Mouse (Mus musculus) lung, embryonic 14.5 days (tissue): Measurements from ENCODE around the gene Inka2. TPM values are rescaled to one million over a fixed set of nuclear protein-coding genes. Genes with fewer than 3 reads are reported as not detected.

Experiments
- ATAC-seq: fragments of 200-750 bp; cut with Nextera tagmentation; 2 replicates; pipeline ENCODE4 v1.8.0; 2017; ENCODE audit warnings: mild to moderate bottlenecking, moderate TSS enrichment, moderate library complexity; ENCODE audit not compliant: insufficient read depth
- DNase-seq: peaks from one replicate; pipeline ENCODE4 v3.0.0-alpha.2; 2015
- H3K27ac ChIP-seq: fragments of 300-500 bp; sonication (generic); 2 replicates; pipeline ENCODE4 v1.5.1; 2014; ENCODE audit warnings: low read depth, mild to moderate bottlenecking, moderate library complexity
- H3K27me3 ChIP-seq: fragments of 300-500 bp; sonication (generic); 2 replicates; pipeline ENCODE4 v1.6.1; 2014; ENCODE audit warnings: low read length, control low read depth; ENCODE audit not compliant: insufficient read depth
- H3K36me3 ChIP-seq: fragments of 300-500 bp; sonication (generic); 2 replicates; pipeline ENCODE4 v1.6.1; 2014; ENCODE audit warnings: control low read depth; ENCODE audit not compliant: insufficient read depth
- H3K4me1 ChIP-seq: fragments of 300-500 bp; sonication (generic); 2 replicates; pipeline ENCODE4 v1.6.1; 2014; ENCODE audit warnings: antibody characterized with exemption, control low read depth; ENCODE audit not compliant: insufficient read depth
- H3K4me2 ChIP-seq: fragments of 300-500 bp; sonication (generic); 2 replicates; pipeline ENCODE4 v1.6.1; 2014; ENCODE audit warnings: mild to moderate bottlenecking
- H3K4me3 ChIP-seq: fragments of 300-500 bp; sonication (generic); 2 replicates; pipeline ENCODE4 v1.5.1; 2014; ENCODE audit warnings: low read depth, low read length
- H3K9ac ChIP-seq: fragments of 300-500 bp; sonication (generic); 2 replicates; pipeline ENCODE4 v1.6.1; 2014
- H3K9me3 ChIP-seq: fragments of 300-500 bp; sonication (generic); 2 replicates; pipeline ENCODE4 v1.6.1; 2016; ENCODE audit warnings: low read depth, low read length, control low read depth
- CTCF ChIP-seq: IDR thresholded peaks from 2 replicates; pipeline ENCODE4 v1.5.1; 2016; ENCODE audit warnings: antibody characterized with exemption, low read depth
- WGBS: fragments of 180-500 bp; shearing (Covaris S2); extraction: QIAGEN DNeasy Blood & Tissue Kit; methylation state at CpG from one replicate; pipeline ENCODE4 v1.1.7; 2014; 5-methylcytosine and 5-hydroxymethylcytosine counted together
- polyA plus RNA-seq: library from polyadenylated mRNA; unstranded; fragments of >200 nt; fragmentation: Nextera tagmentation; extraction: Ambion mirVana; gene quantifications from 2 replicates; pipeline ENCODE4 v1.2.1, GENCODE M21; 2014

Gene Inka2
- polyA plus RNA-seq, 1 experiment from 2014 or later: 1.2 TPM

DNA sequence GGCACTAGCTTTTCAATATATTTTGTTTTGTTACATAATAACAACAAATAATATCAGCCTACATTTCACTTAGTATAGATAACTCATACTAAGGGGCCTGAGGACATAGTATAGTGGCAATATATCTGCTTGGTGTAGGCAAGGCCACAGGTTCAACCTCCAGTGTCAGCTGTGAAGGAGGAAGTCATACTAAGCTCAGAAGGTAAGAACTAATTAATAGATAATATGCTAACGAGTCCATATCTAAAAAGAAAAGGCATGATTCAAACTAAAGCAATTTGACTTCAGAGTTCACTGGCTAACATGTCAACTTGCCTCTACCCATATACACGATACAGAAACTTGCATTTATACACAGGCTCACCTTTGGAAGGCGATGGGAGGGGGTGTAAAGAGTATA, 55.7 kb downstream of the Inka2 start:
- H3K4me2 ChIP-seq: no peak overlapping the region
- H3K9me3 ChIP-seq: no peaks in the 10 kb centered on the region
- no peaks in the 10 kb centered on the region for H3K27me3 ChIP-seq
- no peak for DNase-seq
- no peak overlapping the region for H3K9ac ChIP-seq
- TF ChIP-seq CTCF: no peak
- H3K4me3 ChIP-seq: no peak overlapping the region
- no peaks in the 10 kb centered on the region for H3K4me1 ChIP-seq
- H3K27ac ChIP-seq: no peak overlapping the region
- 92% methylated on average over 3 of the region's 3 CpGs for WGBS
- ATAC-seq: no peak
- no peaks in the 10 kb centered on the region for H3K36me3 ChIP-seq

DNA sequence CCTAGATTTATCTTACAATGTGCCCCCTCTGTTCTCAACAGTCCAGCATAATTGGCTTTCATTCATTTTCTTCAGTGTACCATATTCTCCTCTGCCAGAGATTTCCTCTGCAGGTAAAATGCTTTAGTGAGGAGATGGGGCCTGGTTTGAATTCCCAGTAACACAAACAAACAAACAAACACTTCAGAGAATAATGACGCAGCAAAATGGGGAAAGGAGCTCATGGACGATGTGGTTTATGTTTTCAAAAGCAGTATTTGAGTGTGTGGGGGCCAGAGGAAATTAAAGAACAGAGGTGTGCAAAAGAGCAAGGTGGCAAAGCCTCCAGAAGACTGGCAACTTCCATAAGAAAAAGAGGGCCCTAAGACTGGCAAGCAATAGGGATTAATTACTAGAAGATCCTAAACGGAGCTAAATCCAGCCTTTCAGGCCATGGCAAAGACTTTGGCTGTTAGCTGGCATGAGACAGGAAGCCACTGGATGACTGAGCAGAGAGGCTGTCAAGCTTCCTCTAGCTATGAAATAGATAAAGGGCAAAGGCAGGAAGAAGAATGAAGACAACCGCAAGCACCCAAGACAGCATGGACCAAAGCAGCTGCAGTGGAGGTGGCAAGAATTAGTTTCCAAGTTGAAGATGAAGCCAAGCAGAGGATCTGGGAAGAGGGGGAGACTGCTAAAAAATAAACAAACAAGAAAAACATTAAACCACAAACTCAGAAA, 58.9 kb downstream of the Inka2 start:
- 60% methylated on average over 4 of the region's 4 CpGs for WGBS
- no peak for ATAC-seq
- H3K4me1 ChIP-seq: no peaks in the 10 kb centered on the region
- H3K4me2 ChIP-seq: no peak overlapping the region
- no peak overlapping the region for H3K9ac ChIP-seq
- H3K9me3 ChIP-seq: no peaks in the 10 kb centered on the region
- no peaks in the 10 kb centered on the region for H3K27me3 ChIP-seq
- DNase-seq: no peak
- no peak overlapping the region for H3K27ac ChIP-seq
- no peaks in the 10 kb centered on the region for H3K36me3 ChIP-seq
- no peak overlapping the region for H3K4me3 ChIP-seq
- no peak for TF ChIP-seq CTCF

DNA sequence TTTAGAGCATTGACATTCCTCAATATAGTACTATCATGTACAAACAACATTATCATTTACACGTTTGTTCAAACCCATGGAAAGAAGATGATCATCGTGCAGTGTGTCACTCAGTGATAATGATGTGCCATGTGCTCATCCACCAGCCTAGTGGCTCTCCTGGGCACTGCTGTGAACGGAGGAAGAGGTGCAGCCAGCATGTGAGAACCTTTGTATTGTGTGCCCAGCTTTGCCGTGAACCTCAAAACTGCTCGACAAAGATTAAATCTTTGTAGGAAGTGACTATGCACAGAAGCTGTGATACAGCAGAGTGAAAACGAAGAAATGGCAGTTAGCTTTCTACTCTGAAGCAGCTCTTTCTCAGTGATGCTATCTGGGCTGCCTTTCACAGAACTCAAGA, 64.1 kb downstream of the Inka2 start:
- H3K27me3 ChIP-seq: no peaks in the 10 kb centered on the region
- H3K9me3 ChIP-seq: no peaks in the 10 kb centered on the region
- TF ChIP-seq CTCF: no peak
- H3K9ac ChIP-seq: no peak overlapping the region
- ATAC-seq (no peak), DNase-seq (no peak)
- H3K4me2 ChIP-seq: no peak overlapping the region
- H3K4me3 ChIP-seq: no peak overlapping the region
- H3K27ac ChIP-seq: no peak overlapping the region
- 78% methylated on average over 6 of the region's 6 CpGs for WGBS
- no peaks in the 10 kb centered on the region for H3K36me3 ChIP-seq
- no peaks in the 10 kb centered on the region for H3K4me1 ChIP-seq

DNA sequence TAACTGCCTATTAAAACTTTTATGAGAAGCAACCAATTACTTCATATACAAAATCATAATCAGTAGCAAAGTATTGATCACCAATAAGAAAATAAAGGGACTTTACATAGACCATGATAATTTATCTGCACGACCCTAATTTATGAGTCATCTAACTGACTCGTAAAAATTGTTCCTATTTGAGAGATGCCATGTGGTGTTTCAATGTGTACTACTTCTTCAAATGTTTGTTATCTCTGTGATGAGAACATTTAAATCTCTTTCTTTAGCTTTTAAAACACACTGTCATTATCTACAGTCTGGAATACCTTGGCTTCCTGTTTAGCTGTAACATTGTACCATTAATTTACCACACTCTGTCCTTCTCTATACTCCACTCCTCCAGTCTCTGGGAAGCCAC, 65.0 kb downstream of the Inka2 start:
- no peaks in the 10 kb centered on the region for H3K36me3 ChIP-seq
- ATAC-seq: no peak
- no peak overlapping the region for H3K4me3 ChIP-seq
- 77% methylated on average over 2 of the region's 2 CpGs for WGBS
- H3K9me3 ChIP-seq: no peaks in the 10 kb centered on the region
- H3K4me2 ChIP-seq: no peak overlapping the region
- no peak overlapping the region for H3K9ac ChIP-seq
- no peak for DNase-seq
- no peaks in the 10 kb centered on the region for H3K27me3 ChIP-seq
- no peak overlapping the region for H3K27ac ChIP-seq
- TF ChIP-seq CTCF: no peak
- H3K4me1 ChIP-seq: no peaks in the 10 kb centered on the region

Other genes starting within 250 kb of the Inka2 start
- gene Ddx20, start 17.0 kb upstream of the Inka2 start, polyA plus RNA-seq: 45.0 and 48.2 TPM in 2 replicates
- gene Rap1a, start 96.7 kb downstream of the Inka2 start, polyA plus RNA-seq: 94.3 and 95.5 TPM in 2 replicates
- 0.18 and 0.30 TPM in 2 replicates for gene Adora3, start 166.3 kb downstream of the Inka2 start, polyA plus RNA-seq
- gene Tmigd3, start 166.3 kb downstream of the Inka2 start, polyA plus RNA-seq: 0.22 and 0.32 TPM in 2 replicates
- gene I830077J02Rik, start 228.1 kb downstream of the Inka2 start, polyA plus RNA-seq: 0.75 and 0.83 TPM in 2 replicates